Mouse (Mus musculus): ENCODE results near the gene Tnfsf13.

Tnfsf13 gene

DNA sequence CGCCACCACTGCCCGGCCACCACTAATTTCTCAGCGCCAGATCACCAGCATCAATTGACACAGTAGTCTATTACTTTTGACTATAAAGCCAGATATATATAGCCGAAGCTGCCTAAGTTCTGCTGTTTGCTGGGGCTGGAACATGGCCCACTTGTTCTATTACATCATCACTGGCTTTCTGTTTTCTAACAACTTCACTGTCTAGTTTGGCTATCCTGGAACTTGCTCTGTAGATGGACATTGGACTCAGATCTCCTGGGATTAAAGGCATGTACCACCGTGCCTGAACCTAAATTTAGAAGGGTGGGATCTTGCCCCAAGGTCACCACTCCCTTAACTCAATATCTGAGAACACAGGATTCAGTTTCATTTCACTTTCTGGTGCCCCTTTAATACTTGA lies 39.7 kb downstream of the Tnfsf13 start:
- no peak for DNase-seq

DNA sequence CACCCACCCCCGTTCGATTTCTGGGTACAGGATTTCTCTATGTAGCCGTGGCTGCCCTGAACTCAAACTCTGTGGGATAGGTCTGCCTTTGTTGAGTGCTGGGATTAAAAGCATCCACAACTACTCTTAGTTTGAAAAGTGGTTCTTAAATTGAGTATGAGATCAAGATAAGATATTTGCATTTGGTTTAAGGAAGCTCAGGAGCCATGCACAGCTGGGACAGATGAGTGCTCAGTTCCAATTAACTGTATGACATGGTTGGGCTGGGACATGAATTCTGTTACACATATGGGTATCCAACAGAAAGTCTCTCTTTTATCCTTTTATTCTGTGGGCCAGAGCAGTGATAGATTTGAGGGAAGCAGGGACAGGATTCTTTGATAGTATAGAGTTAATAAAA lies 50.1 kb downstream of the Tnfsf13 start:
- no peak for DNase-seq

- DNase-seq = peak; percentile 81
These were observed 52.3 kb downstream of the Tnfsf13 start for GRCm38 (mm10) chr11:69633128-69633866.
